Mouse (Mus musculus): ENCODE results near the gene Hook1. TPM values are rescaled to one million over a fixed set of nuclear protein-coding genes. Genes with fewer than 3 reads are reported as not detected.
"Not testable (repeated sequence)": the region's sequence is repeated elsewhere in the genome, so short reads cannot be mapped to it uniquely, and the experiment has no call there.

Gene Hook1
- polyA plus RNA-seq, 1 experiment from 2014 or later = 38.6 TPM

DNA sequence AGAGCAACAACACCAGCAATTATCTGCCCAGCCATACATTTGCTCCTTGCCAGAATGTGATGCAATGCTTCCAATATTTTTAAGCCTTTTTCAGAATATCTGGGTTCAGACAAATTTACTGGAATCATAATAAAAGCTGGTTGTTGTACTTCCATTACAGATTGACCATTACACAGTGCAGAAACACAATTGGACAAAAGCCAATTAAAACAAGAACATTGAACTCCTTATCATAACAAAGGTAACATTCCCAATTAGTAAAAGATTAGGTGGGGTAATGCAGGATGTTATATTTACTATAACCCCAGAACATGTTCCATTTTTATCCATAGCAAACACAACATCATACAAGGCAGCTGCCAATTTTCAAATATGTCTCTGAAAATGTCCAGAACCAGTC is 13.7 kb upstream of the Hook1 start:
- no peak for ATAC-seq (ENCODE audit: low FRiP score, low read depth)
- no peak overlapping the region for H3K27ac ChIP-seq (replicated peaks)
- no peak overlapping the region for H3K9ac ChIP-seq (replicated peaks)
- no peak overlapping the region for H3K4me3 ChIP-seq
- H3K4me1 ChIP-seq = no peaks in the 10 kb centered on the region
- no peak overlapping the region for H3K4me2 ChIP-seq (replicated peaks)
- no peaks in the 10 kb centered on the region for H3K36me3 ChIP-seq
- no peaks in the 10 kb centered on the region for H3K9me3 ChIP-seq
- no peaks in the 10 kb centered on the region for H3K27me3 ChIP-seq

- not testable (repeated sequence) for H3K36me3 ChIP-seq; H3K27me3 ChIP-seq; H3K4me1 ChIP-seq; H3K4me2 ChIP-seq (replicated peaks); ATAC-seq (ENCODE audit: low FRiP score, low read depth); H3K9me3 ChIP-seq; H3K27ac ChIP-seq (replicated peaks); H3K9ac ChIP-seq (replicated peaks); H3K4me3 ChIP-seq
- WGBS = 91% methylated on average over 17 of the region's 17 CpGs
Observed at GRCm38 (mm10) chr4:95982221-95982620, 15.2 kb downstream of the Hook1 start.

DNA sequence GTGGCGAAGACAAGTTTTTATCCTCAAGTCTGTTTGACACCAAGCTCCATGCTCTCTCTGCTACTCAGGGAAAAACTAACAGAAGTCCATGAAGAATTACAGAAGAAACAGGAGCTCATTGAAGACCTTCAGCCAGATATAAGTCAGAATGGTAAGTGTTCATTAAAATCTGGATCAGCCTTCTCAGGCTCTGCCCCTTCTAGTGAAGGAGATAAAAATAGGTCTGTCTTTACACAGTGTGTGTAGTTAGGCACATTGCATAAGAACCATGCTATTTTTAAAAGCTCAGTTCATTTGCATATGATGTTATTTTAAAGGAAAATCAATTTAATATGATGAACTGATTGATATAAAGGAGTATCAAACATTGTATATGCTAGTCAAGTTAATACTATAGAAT is 49.8 kb downstream of the Hook1 start:
- Histone ChIP-seq H3K9ac (replicated peaks) (no peak overlapping the region), H3K27me3 (no peaks in the 10 kb centered on the region), H3K4me2 (replicated peaks) (no peak overlapping the region), H3K36me3 (peaks cover 9% of the 10 kb centered on the region), H3K27ac (replicated peaks) (no peak overlapping the region), H3K4me1 (no peaks in the 10 kb centered on the region), H3K9me3 (no peaks in the 10 kb centered on the region), H3K4me3 (no peak overlapping the region)
- ATAC-seq (ENCODE audit: low FRiP score, low read depth) = no peak
- 93% methylated on average over 1 of the region's 1 CpGs for WGBS

- 0 out of 2 replicates have a peak, but pooled peaks have one; percentile 54 for ATAC-seq (ENCODE audit: low FRiP score, low read depth)
- Histone ChIP-seq H3K4me1 (no peaks in the 10 kb centered on the region), H3K4me3 (no peak overlapping the region), H3K36me3 (peaks cover 7% of the 10 kb centered on the region), H3K4me2 (replicated peaks) (no peak overlapping the region), H3K27me3 (no peaks in the 10 kb centered on the region), H3K9ac (replicated peaks) (no peak overlapping the region), H3K9me3 (no peaks in the 10 kb centered on the region), H3K27ac (replicated peaks) (no peak overlapping the region)
Observed at GRCm38 (mm10) chr4:96022803-96023202, 55.8 kb downstream of the Hook1 start.

DNA sequence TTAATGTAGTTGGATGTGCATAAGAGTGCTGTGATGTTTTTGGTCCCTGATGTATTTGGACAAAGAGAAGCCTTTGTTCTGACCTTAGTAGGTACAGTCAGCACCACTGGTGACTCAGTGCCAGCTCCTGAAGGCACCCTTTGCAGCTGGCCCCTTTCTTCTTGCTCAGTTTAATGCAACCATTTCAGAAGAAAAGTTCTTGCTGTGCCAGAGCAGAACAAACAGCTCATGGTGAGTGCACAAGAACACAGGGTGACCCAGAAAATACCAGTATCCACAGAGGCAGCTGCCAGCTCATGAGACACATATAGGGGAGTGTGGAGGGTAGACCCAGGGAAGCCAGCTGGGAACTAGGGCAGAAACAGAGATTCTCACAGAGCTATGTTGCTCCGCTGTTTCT is 61.4 kb downstream of the Hook1 start:
- ATAC-seq (ENCODE audit: low FRiP score, low read depth) = no peak
- Histone ChIP-seq H3K27me3 (no peaks in the 10 kb centered on the region), H3K4me3 (no peak overlapping the region), H3K27ac (replicated peaks) (no peak overlapping the region), H3K9ac (replicated peaks) (no peak overlapping the region), H3K4me2 (replicated peaks) (no peak overlapping the region), H3K36me3 (no peaks in the 10 kb centered on the region), H3K4me1 (no peaks in the 10 kb centered on the region), H3K9me3 (no peaks in the 10 kb centered on the region)
- WGBS = 100% methylated on average over 1 of the region's 1 CpGs

DNA sequence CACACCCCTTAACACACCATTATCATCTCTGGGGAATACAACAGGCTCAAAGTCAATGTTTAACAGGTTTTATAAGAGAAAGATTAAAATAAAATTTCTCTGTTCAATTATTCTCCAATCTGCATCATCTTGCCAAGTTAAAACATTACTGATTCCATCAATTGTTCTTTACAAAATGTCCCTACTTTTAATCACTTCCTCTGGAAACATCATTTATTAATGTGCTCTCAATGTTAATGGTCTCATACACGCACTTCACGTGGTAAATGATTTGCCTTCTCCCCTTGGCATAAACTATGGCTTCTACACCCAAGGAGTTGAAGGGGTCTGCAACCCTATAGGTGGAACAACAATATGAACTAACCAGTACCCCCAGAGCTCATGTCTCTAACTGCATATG is 93.1 kb downstream of the Hook1 start:
- H3K4me2 ChIP-seq (replicated peaks) = no peak overlapping the region
- H3K4me1 ChIP-seq = no peaks in the 10 kb centered on the region
- no peaks in the 10 kb centered on the region for H3K9me3 ChIP-seq
- ATAC-seq (ENCODE audit: low FRiP score, low read depth) = no peak
- H3K4me3 ChIP-seq = no peak overlapping the region
- H3K27me3 ChIP-seq = no peaks in the 10 kb centered on the region
- H3K36me3 ChIP-seq = no peaks in the 10 kb centered on the region
- H3K27ac ChIP-seq (replicated peaks) = no peak overlapping the region
- no peak overlapping the region for H3K9ac ChIP-seq (replicated peaks)
- 94% methylated on average over 2 of the region's 2 CpGs for whole genome bisulfite sequencing

DNA sequence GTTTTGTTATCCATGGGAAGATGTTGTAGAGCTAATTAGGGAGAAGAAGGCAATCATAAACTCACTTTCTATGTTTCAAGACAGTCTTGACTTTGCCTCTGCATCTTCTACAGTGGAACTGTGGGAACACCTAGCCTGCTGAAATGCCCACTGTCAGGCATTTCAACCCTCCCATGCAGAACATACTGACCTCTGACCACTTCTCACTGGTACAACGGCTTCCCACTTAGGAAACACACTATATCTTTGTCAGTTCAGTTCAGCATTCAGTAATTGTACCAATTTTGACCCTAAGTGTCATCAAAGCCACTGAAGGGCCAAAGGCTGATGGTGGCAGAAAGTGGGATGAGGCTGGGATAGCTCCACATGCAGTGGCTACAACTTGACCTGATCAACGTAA is 95.0 kb downstream of the Hook1 start:
- ATAC-seq (ENCODE audit: low FRiP score, low read depth) = no peak
- no peak overlapping the region for H3K4me3 ChIP-seq
- WGBS = 88% methylated on average over 2 of the region's 2 CpGs

More for the DNA sequence above, 95.0 kb downstream of the Hook1 start:
- Histone ChIP-seq H3K36me3 (no peaks in the 10 kb centered on the region), H3K4me1 (no peaks in the 10 kb centered on the region), H3K4me2 (replicated peaks) (no peak overlapping the region), H3K9me3 (no peaks in the 10 kb centered on the region), H3K9ac (replicated peaks) (no peak overlapping the region), H3K27me3 (no peaks in the 10 kb centered on the region), H3K27ac (replicated peaks) (no peak overlapping the region)

Other genes starting within 250 kb of the Hook1 start
- gene Cyp2j13, start 110.3 kb downstream of the Hook1 start, polyA plus RNA-seq (2016; fragmentation: Nextera tagmentation; extraction: Ambion mirVana) = not detected in 2 replicates
- not detected in 2 replicates for gene Cyp2j12, start 173.9 kb downstream of the Hook1 start, polyA plus RNA-seq (2016; fragmentation: Nextera tagmentation; extraction: Ambion mirVana)

All from midbrain, embryonic 12.5 days (tissue).